Mouse (Mus musculus): ENCODE results near the gene Vmn1r79. TPM values are rescaled to one million over a fixed set of nuclear protein-coding genes. Genes with fewer than 3 reads are reported as not detected.
"Not testable (repeated sequence)": the region's sequence is repeated elsewhere in the genome, so short reads cannot be mapped to it uniquely, and the experiment has no call there.

The Vmn1r79 gene
- not detected in 2 replicates for total RNA-seq (2021)
- long read RNA-seq, experiment 1: 0 reads
- long read RNA-seq, experiment 2: 0 reads

GRCm38 (mm10) chr7:12170979-12171378 is at the start of gene Vmn1r79:
Vmn1r79 (plus strand) TSS chr7:12171279.
- DNase-seq: not testable (repeated sequence)

- DNase-seq: no peak
These were observed 21.1 kb upstream of the Vmn1r79 start, which contains the start of gene Vmn1r78 for GRCm38 (mm10) chr7:12149957-12150356. Vmn1r78 (plus strand) TSS chr7:12150257.

GRCm38 (mm10) chr7:12156463-12156862 is 14.6 kb upstream of the Vmn1r79 start:
- DNase-seq: not testable (repeated sequence)

GRCm38 (mm10) chr7:12172926-12173325 is 1.8 kb downstream of the Vmn1r79 start:
- DNase-seq: peak; percentile 31

DNA sequence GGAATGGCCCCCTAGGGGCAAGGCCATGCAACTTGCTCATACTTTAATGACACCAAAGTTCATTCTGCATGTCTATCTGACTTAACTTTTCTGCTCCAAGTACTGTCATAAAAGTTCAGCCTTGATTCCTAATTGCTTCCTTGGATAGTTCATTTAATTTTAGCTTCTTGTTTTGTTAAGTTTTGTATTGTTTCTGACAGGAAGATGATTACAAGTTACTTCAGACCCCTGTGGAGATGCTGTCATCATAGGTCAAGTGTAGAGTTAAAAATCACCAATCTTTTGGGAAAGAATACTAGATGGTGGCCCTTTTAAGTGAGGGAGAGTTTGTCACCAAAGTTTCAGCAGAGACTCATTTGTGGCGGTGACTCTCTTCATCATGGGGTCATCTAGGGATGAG is 17.9 kb downstream of the Vmn1r79 start, which contains the start of gene Vmn1r80:
Gene Vmn1r80 (plus strand): TSS at position 301 of the 400 bp plus-strand sequence.
- DNase-seq: no peak

- no peak for DNase-seq
These were observed 33.1 kb downstream of the Vmn1r79 start for GRCm38 (mm10) chr7:12204141-12204540.

Other genes with a start within 250 kb of the Vmn1r79 start
- not detected in 2 replicates for gene Vmn1r76, start 233.1 kb upstream of the Vmn1r79 start, total RNA-seq (2021)
- gene Vmn1r77, start 134.5 kb upstream of the Vmn1r79 start, total RNA-seq (2021): not detected in 2 replicates
- gene Vmn1r78, start 21.0 kb upstream of the Vmn1r79 start, total RNA-seq (2021): not detected in 2 replicates
- gene Vmn1r80, start 18.0 kb downstream of the Vmn1r79 start, total RNA-seq (2021): not detected in 2 replicates
- gene Vmn1r81, start 97.0 kb downstream of the Vmn1r79 start, total RNA-seq (2021): not detected in 2 replicates
- gene Vmn1r82, start 129.2 kb downstream of the Vmn1r79 start, total RNA-seq (2021): not detected in 2 replicates
- not detected in 2 replicates for gene Vmn1r83, start 158.2 kb downstream of the Vmn1r79 start, total RNA-seq (2021)
- gene Vmn1r84, start 198.0 kb downstream of the Vmn1r79 start, total RNA-seq (2021): not detected in 2 replicates